Mouse (Mus musculus): ENCODE data around the gene Nemp1. TPM values are rescaled to one million over a fixed set of nuclear protein-coding genes. Genes with fewer than 3 reads are reported as not detected.
"Not testable (repeated sequence)": the region's sequence is repeated elsewhere in the genome, so short reads cannot be mapped to it uniquely, and the experiment has no call there.

Gene Nemp1
- polyA plus RNA-seq, 1 experiment from 2014 or later: 10.6 TPM

DNA sequence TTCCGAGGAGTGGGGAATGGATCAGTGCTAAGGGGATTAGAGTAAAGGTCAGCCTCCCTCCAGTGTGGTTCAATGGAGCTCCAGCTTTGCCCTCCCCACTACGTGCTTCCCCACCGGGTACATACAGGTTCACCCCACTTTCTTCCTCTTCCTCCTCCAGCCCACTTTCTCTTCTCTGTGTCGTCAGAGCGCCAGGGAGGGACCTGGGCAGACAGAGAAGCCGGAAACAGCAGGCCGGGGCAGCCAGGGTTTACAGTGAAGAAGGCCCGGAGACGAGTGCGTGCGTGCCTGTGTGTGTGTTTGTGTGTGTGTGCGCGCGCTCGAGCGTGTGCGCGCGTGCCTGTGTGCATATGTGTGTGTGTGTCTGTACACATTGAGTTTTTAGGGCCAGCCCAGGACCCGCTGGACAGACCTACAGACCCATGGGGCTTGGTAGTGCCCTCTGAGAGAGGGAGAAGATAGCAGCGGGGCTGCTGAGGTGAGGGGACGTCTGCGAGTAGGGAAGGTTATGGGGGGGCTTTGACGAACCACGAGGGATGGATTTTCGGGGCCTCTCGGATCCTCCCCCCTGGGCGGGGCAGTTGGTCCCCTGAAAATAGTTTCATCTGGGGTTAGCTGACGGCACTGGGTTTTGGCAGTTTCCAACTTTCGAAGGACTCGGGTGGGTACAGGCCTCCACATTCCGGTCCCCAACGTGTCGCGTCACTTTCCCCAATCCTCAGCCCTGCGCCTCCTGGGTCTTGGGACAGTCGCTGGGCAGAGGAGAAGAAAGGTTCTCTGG is 23.7 kb upstream of the Nemp1 start, which contains the start of gene Stat6:
TSS of gene Stat6 (plus strand) at position 215 of the 781 bp plus-strand sequence.
- peak within 1 kb of the TSS; percentile 50 for H3K4me2 ChIP-seq (ENCODE audit: low read depth)
- peak within 1 kb of the TSS; percentile 32 for H3K4me3 ChIP-seq (ENCODE audit: low read depth, low read length)
- 8% methylated on average over 37 of the region's 37 CpGs for WGBS
- no peaks in the 10 kb centered on the region for H3K9me3 ChIP-seq (ENCODE audit: control insufficient read depth, low read length)
- H3K4me1 ChIP-seq (ENCODE audit: control insufficient read depth, insufficient read depth, low read length): 0 out of 2 replicates have a peak, but pooled peaks cover 9% of the 10 kb centered on the region
- H3K27me3 ChIP-seq (ENCODE audit: control insufficient read depth, insufficient read depth, low read length): peaks cover 10% of the 10 kb centered on the region
- 0 out of 2 replicates have a peak, but pooled peaks have one; percentile 45 for ATAC-seq (ENCODE audit: insufficient read depth, low FRiP score, low TSS enrichment)
- no peaks in the 10 kb centered on the region for H3K36me3 ChIP-seq (ENCODE audit: control insufficient read depth, insufficient read depth, low read length)
- peak; percentile 52 for DNase-seq (ENCODE audit: low spot score)
- peak within 1 kb of the TSS; percentile 49; the same call in 1 of the 2 replicates for H3K27ac ChIP-seq (ENCODE audit: low read depth, low read length)
- peak within 1 kb of the TSS; percentile 54 for H3K9ac ChIP-seq (ENCODE audit: low read length)

DNA sequence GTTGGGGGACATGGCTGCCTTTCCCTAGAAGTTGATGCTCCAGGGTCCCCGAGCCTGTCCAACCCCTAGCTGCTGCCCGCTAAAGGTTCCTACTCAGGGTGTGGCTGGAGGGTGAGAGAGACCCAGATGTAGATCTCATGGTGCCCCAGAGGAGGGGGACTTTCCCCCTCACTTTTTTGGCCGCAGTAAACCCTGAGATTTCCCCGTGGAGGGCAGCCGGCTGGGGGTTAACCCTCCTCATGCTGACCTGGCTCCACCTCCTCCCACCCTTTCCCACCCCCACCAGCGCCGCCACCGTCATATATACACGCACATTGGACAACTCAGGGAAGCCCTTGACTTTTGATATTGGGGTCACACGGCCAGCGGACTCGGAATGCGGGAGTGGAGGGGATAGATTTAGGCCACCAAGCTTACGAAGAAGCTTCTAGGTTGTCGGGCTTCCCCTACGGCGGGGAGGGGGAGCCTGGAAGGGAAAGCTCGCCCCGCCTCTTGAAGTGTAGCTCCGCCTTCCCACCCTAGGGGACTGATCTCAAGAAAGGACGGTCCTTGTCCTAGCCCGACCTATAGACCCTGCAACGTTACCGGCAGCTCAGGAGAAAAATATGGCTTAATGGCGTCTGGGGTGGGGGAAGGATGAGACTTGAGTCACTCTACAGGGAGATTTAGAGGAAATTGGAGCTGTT is 23.0 kb upstream of the Nemp1 start:
- no peak overlapping the region for H3K27ac ChIP-seq (ENCODE audit: low read depth, low read length)
- peak; percentile 57 for DNase-seq (ENCODE audit: low spot score)
- H3K27me3 ChIP-seq (ENCODE audit: control insufficient read depth, insufficient read depth, low read length): peaks cover 10% of the 10 kb centered on the region
- H3K9me3 ChIP-seq (ENCODE audit: control insufficient read depth, low read length): no peaks in the 10 kb centered on the region
- peak; percentile 43; the same call in 1 of the 2 replicates for ATAC-seq (ENCODE audit: insufficient read depth, low FRiP score, low TSS enrichment)
- peak overlapping the region; percentile 32 for H3K4me3 ChIP-seq (ENCODE audit: low read depth, low read length)
- H3K4me2 ChIP-seq (ENCODE audit: low read depth): peak overlapping the region; percentile 50
- H3K4me1 ChIP-seq (ENCODE audit: control insufficient read depth, insufficient read depth, low read length): 0 out of 2 replicates have a peak, but pooled peaks cover 9% of the 10 kb centered on the region
- peak overlapping the region; percentile 27; the same call in 1 of the 2 replicates for H3K9ac ChIP-seq (ENCODE audit: low read length)
- H3K36me3 ChIP-seq (ENCODE audit: control insufficient read depth, insufficient read depth, low read length): no peaks in the 10 kb centered on the region
- 2% methylated on average over 25 of the region's 25 CpGs for WGBS

DNA sequence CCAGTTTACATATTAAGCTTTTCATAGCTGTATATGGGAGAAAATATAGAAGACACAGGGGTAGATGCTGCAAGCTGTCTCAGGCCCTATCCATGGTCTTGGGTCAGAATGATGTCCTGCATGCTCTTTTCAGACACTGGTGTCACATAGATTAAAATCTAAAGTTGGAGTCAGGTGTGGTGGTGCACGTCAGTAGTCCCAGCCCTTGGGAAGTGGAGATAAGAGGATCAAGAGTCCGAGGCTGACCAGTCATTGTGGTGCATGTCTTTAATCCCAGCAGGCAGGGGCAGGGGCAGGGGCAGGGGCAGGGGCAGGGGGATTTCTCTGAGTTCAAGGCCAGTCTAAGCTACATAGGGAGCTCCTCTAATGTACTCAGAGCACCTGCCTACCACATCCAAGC is 20.9 kb upstream of the Nemp1 start:
- Histone ChIP-seq H3K9me3 (ENCODE audit: control insufficient read depth, low read length) (no peaks in the 10 kb centered on the region), H3K4me2 (ENCODE audit: low read depth) (no peak overlapping the region), H3K27me3 (ENCODE audit: control insufficient read depth, insufficient read depth, low read length) (peaks cover 10% of the 10 kb centered on the region), H3K36me3 (ENCODE audit: control insufficient read depth, insufficient read depth, low read length) (no peaks in the 10 kb centered on the region), H3K9ac (ENCODE audit: low read length) (no peak overlapping the region), H3K27ac (ENCODE audit: low read depth, low read length) (no peak overlapping the region), H3K4me1 (ENCODE audit: control insufficient read depth, insufficient read depth, low read length) (0 out of 2 replicates have a peak, but pooled peaks cover 9% of the 10 kb centered on the region), H3K4me3 (ENCODE audit: low read depth, low read length) (no peak overlapping the region)
- DNase-seq (ENCODE audit: low spot score) (no peak), ATAC-seq (ENCODE audit: insufficient read depth, low FRiP score, low TSS enrichment) (no peak)
- WGBS: 58% methylated on average over 2 of the region's 2 CpGs

DNA sequence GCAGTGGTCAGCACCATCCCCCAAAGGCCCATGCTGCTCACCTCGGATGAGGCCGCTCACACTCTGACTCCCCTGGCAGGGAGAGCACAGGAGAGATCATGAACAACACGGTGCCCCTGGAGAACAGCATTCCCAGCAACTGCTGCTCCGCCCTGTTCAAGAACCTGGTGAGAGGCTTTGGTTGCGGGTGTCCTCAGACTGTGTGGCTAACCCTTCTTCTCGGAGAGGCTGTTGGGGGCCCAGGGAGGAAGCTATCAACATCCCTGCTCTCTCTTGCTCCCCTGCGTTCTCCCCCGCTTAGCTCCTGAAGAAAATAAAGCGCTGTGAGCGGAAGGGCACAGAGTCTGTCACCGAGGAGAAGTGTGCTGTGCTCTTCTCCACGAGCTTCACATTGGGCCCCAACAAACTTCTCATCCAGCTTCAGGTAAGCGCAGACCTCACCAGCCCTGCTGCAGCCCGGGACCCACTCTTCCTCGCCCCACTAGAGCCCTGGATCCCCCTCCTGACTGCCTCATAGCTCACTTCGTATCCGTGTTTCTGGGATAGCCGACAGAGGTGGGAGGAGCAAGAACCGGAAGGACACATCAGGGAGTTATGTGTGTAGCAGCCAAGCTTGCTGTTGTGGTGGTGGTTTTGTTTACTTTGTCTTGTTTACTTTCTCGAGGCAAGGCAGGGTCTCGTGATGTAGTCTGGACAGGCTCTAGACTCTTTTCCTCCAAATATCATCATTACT is 13.6 kb upstream of the Nemp1 start:
- Histone ChIP-seq H3K36me3 (ENCODE audit: control insufficient read depth, insufficient read depth, low read length) (no peaks in the 10 kb centered on the region), H3K4me3 (ENCODE audit: low read depth, low read length) (no peak overlapping the region), H3K4me1 (ENCODE audit: control insufficient read depth, insufficient read depth, low read length) (no peaks in the 10 kb centered on the region), H3K27ac (ENCODE audit: low read depth, low read length) (no peak overlapping the region), H3K9me3 (ENCODE audit: control insufficient read depth, low read length) (no peaks in the 10 kb centered on the region), H3K27me3 (ENCODE audit: control insufficient read depth, insufficient read depth, low read length) (no peaks in the 10 kb centered on the region), H3K4me2 (ENCODE audit: low read depth) (no peak overlapping the region), H3K9ac (ENCODE audit: low read length) (no peak overlapping the region)
- ATAC-seq (ENCODE audit: insufficient read depth, low FRiP score, low TSS enrichment): no peak
- 58% methylated on average over 21 of the region's 21 CpGs for WGBS
- DNase-seq (ENCODE audit: low spot score): no peak

DNA sequence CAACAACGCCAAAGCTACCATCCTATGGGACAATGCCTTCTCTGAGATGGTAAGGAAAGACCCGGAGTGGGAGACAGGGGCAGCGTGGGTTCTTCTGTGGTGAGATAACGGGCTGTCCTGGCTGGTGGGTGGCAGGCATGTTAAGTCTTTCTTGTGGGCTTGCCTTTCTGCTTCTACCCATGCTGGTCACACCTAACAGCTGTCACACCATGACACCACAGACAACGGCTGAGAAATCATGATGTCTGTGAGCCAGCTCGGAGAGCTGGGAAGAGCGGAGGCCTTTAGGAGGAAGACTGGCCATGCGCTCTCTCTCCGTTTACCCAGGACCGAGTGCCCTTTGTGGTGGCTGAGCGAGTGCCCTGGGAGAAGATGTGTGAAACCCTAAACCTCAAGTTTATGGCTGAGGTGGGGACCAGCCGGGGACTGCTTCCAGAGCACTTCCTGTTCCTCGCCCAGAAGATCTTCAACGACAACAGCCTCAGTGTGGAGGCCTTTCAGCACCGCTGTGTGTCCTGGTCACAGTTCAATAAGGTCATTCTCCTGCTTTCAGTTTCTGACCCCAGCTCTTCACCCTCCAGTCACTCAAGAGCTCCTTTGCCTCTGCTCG is 11.6 kb upstream of the Nemp1 start:
- Histone ChIP-seq H3K9ac (ENCODE audit: low read length) (no peak overlapping the region), H3K4me1 (ENCODE audit: control insufficient read depth, insufficient read depth, low read length) (no peaks in the 10 kb centered on the region), H3K4me3 (ENCODE audit: low read depth, low read length) (no peak overlapping the region), H3K9me3 (ENCODE audit: control insufficient read depth, low read length) (no peaks in the 10 kb centered on the region), H3K36me3 (ENCODE audit: control insufficient read depth, insufficient read depth, low read length) (no peaks in the 10 kb centered on the region), H3K4me2 (ENCODE audit: low read depth) (no peak overlapping the region), H3K27ac (ENCODE audit: low read depth, low read length) (no peak overlapping the region), H3K27me3 (ENCODE audit: control insufficient read depth, insufficient read depth, low read length) (no peaks in the 10 kb centered on the region)
- no peak for ATAC-seq (ENCODE audit: insufficient read depth, low FRiP score, low TSS enrichment)
- no peak for DNase-seq (ENCODE audit: low spot score)
- WGBS: 68% methylated on average over 16 of the region's 16 CpGs

DNA sequence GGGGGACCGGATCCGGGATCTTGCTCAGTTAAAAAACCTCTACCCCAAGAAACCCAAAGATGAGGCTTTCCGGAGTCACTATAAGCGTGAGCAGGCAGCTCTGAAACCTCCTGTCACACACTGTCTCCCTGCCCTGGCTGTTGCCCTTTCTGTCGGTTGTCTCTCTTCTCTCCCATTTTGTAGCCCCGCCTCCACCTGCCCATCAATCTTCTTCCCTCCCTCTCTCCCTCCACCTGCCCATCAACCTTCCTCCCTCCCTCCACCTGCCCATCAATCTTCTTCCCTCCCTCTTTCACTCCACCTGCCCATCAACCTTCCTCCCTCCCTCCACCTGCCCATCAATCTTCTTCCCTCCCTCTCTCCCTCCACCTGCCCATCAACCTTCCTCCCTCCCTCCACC is 9.1 kb upstream of the Nemp1 start:
- H3K4me3 ChIP-seq (ENCODE audit: low read depth, low read length); H3K27ac ChIP-seq (ENCODE audit: low read depth, low read length); H3K4me2 ChIP-seq (ENCODE audit: low read depth); H3K4me1 ChIP-seq (ENCODE audit: control insufficient read depth, insufficient read depth, low read length); H3K36me3 ChIP-seq (ENCODE audit: control insufficient read depth, insufficient read depth, low read length); ATAC-seq (ENCODE audit: insufficient read depth, low FRiP score, low TSS enrichment); DNase-seq (ENCODE audit: low spot score); H3K9me3 ChIP-seq (ENCODE audit: control insufficient read depth, low read length); H3K9ac ChIP-seq (ENCODE audit: low read length): not testable (repeated sequence)
- 54% methylated on average over 6 of the region's 6 CpGs for whole genome bisulfite sequencing
- H3K27me3 ChIP-seq (ENCODE audit: control insufficient read depth, insufficient read depth, low read length): peaks cover 21% of the 10 kb centered on the region

DNA sequence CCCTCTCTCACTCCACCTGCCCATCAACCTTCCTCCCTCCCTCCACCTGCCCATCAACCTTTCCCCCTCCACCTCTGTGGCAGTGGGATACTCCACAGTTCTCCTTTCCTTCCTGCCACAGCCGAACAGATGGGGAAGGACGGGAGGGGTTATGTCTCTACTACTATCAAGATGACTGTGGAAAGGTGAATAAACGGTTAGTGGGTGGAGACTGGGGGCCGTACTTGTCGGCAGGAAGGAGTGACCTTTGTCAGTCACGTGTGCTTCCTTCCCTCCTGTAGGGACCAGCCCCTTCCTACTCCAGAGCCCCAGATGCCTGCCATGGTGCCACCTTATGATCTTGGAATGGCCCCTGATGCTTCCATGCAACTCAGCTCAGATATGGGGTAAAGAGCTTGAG is 8.6 kb upstream of the Nemp1 start:
- WGBS: 19% methylated on average over 6 of the region's 6 CpGs

DNA sequence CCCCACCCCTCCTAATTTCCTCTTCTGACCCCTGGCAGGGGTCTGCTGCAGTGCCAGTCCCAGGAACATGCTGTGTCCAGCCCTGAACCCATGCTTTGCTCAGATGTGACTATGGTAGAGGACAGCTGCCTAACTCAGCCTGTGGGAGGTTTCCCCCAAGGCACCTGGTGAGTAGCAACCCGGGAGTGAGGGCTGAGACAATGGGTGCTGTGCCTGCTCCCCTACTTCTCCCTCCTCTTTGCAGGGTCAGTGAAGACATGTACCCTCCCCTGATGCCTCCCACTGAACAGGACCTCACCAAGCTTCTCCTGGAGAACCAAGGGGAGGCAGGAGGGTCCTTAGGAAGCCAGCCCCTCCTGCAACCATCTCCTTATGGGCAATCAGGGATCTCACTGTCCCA is 7.2 kb upstream of the Nemp1 start:
- WGBS: 76% methylated on average over 1 of the region's 1 CpGs
- Histone ChIP-seq H3K9ac (ENCODE audit: low read length) (no peak overlapping the region), H3K4me2 (ENCODE audit: low read depth) (no peak overlapping the region), H3K4me1 (ENCODE audit: control insufficient read depth, insufficient read depth, low read length) (peaks cover 11% of the 10 kb centered on the region), H3K36me3 (ENCODE audit: control insufficient read depth, insufficient read depth, low read length) (no peaks in the 10 kb centered on the region), H3K27me3 (ENCODE audit: control insufficient read depth, insufficient read depth, low read length) (peaks cover 40% of the 10 kb centered on the region), H3K9me3 (ENCODE audit: control insufficient read depth, low read length) (no peaks in the 10 kb centered on the region), H3K27ac (ENCODE audit: low read depth, low read length) (no peak overlapping the region), H3K4me3 (ENCODE audit: low read depth, low read length) (no peak overlapping the region)
- ATAC-seq (ENCODE audit: insufficient read depth, low FRiP score, low TSS enrichment) (no peak), DNase-seq (ENCODE audit: low spot score) (no peak)

More for the DNA sequence above, 8.6 kb upstream of the Nemp1 start:
- DNase-seq (ENCODE audit: low spot score): no peak
- no peak overlapping the region for H3K27ac ChIP-seq (ENCODE audit: low read depth, low read length)
- no peak for ATAC-seq (ENCODE audit: insufficient read depth, low FRiP score, low TSS enrichment)
- no peak overlapping the region for H3K4me3 ChIP-seq (ENCODE audit: low read depth, low read length)
- H3K27me3 ChIP-seq (ENCODE audit: control insufficient read depth, insufficient read depth, low read length): peaks cover 25% of the 10 kb centered on the region
- no peak overlapping the region for H3K4me2 ChIP-seq (ENCODE audit: low read depth)
- H3K4me1 ChIP-seq (ENCODE audit: control insufficient read depth, insufficient read depth, low read length): peaks cover 8% of the 10 kb centered on the region
- no peaks in the 10 kb centered on the region for H3K36me3 ChIP-seq (ENCODE audit: control insufficient read depth, insufficient read depth, low read length)
- H3K9me3 ChIP-seq (ENCODE audit: control insufficient read depth, low read length): no peaks in the 10 kb centered on the region
- H3K9ac ChIP-seq (ENCODE audit: low read length): no peak overlapping the region

Measured in neural tube, embryonic 11.5 days (tissue).